Mouse (Mus musculus) liver, embryonic 12.5 days (tissue): Measurements from ENCODE around the gene Arhgef7. TPM values are rescaled to one million over a fixed set of nuclear protein-coding genes. Genes with fewer than 3 reads are reported as not detected.
A peak's percentile ranks its signal among the peaks of the same experiment; 100 is the strongest.
"Not testable (repeated sequence)": the region's sequence is repeated elsewhere in the genome, so short reads cannot be mapped to it uniquely, and the experiment has no call there.

Experiments used
- ATAC-seq: fragments of 200-750 bp; cut with Nextera tagmentation; 2 replicates; pipeline ENCODE4 v1.8.0; 2017; ENCODE audit warnings: moderate number of reproducible peaks, mild to moderate bottlenecking, moderate library complexity
- H3K27ac ChIP-seq: fragments of 300-500 bp; sonication (generic); 2 replicates; pipeline ENCODE4 v1.5.1; 2016; ENCODE audit warnings: mild to moderate bottlenecking
- H3K27me3 ChIP-seq: fragments of 300-500 bp; sonication (generic); replicated peaks from 2 replicates; pipeline ENCODE4 v1.6.1; 2016; ENCODE audit warnings: mild to moderate bottlenecking, moderate library complexity
- H3K36me3 ChIP-seq: fragments of 300-500 bp; sonication (generic); 2 replicates; pipeline ENCODE4 v1.6.1; 2016; ENCODE audit warnings: mild to moderate bottlenecking, moderate library complexity
- H3K4me1 ChIP-seq: fragments of 300-500 bp; sonication (generic); 2 replicates; pipeline ENCODE4 v1.6.1; 2016
- H3K4me2 ChIP-seq: fragments of 300-500 bp; sonication (generic); 2 replicates; pipeline ENCODE4 v1.6.1; 2016; ENCODE audit warnings: mild to moderate bottlenecking, moderate library complexity
- H3K4me3 ChIP-seq: fragments of 300-500 bp; sonication (generic); 2 replicates; pipeline ENCODE4 v1.5.1; 2016; ENCODE audit warnings: mild to moderate bottlenecking, moderate library complexity
- H3K9ac ChIP-seq: fragments of 300-500 bp; sonication (generic); 2 replicates; pipeline ENCODE4 v1.6.1; 2016; ENCODE audit warnings: mild to moderate bottlenecking, moderate library complexity
- H3K9me3 ChIP-seq: fragments of 300-500 bp; sonication (generic); replicated peaks from 2 replicates; pipeline ENCODE4 v1.6.1; 2016; ENCODE audit warnings: mild to moderate bottlenecking, moderate library complexity
- WGBS: fragments of 180-500 bp; shearing (Covaris S2); methylation state at CpG from one replicate; pipeline ENCODE4 v1.1.7; 2016; ENCODE audit not compliant: insufficient replicate concordance; 5-methylcytosine and 5-hydroxymethylcytosine counted together
- polyA plus RNA-seq: library from polyadenylated mRNA; unstranded; fragments of >200 nt; fragmentation: Nextera tagmentation; extraction: Ambion mirVana; gene quantifications from 2 replicates; pipeline ENCODE4 v1.2.1, GENCODE M21; 2016

Gene Arhgef7
- polyA plus RNA-seq, 1 experiment from 2014 or later: 19.5 TPM

GRCm38 (mm10) chr8:11831174-11831573, 103.7 kb downstream of the Arhgef7 start:
- Histone ChIP-seq H3K9me3 (no peaks in the 10 kb centered on the region), H3K4me1 (peaks cover 6% of the 10 kb centered on the region; the same call in 1 of the 2 replicates), H3K9ac (no peak overlapping the region), H3K4me2 (no peak overlapping the region), H3K4me3 (no peak overlapping the region), H3K27ac (peak overlapping the region; percentile 22; the same call in 1 of the 2 replicates), H3K27me3 (no peaks in the 10 kb centered on the region), H3K36me3 (peaks cover 75% of the 10 kb centered on the region)
- WGBS: 71% methylated on average over 10 of the region's 10 CpGs
- ATAC-seq: no peak

GRCm38 (mm10) chr8:11831939-11832338, 104.4 kb downstream of the Arhgef7 start:
- H3K36me3 ChIP-seq: peaks cover 69% of the 10 kb centered on the region
- no peak overlapping the region for H3K4me2 ChIP-seq
- no peaks in the 10 kb centered on the region for H3K27me3 ChIP-seq
- H3K9me3 ChIP-seq: no peaks in the 10 kb centered on the region
- no peak overlapping the region for H3K4me3 ChIP-seq
- WGBS: 35% methylated on average over 5 of the region's 5 CpGs
- H3K4me1 ChIP-seq: peaks cover 6% of the 10 kb centered on the region; the same call in 1 of the 2 replicates
- no peak overlapping the region for H3K27ac ChIP-seq
- no peak for ATAC-seq
- no peak overlapping the region for H3K9ac ChIP-seq

GRCm38 (mm10) chr8:11833157-11833556, 105.6 kb downstream of the Arhgef7 start:
- Histone ChIP-seq H3K36me3 (peaks cover 61% of the 10 kb centered on the region), H3K27ac (no peak overlapping the region), H3K4me2 (no peak overlapping the region), H3K9ac (no peak overlapping the region), H3K4me3 (no peak overlapping the region), H3K27me3 (no peaks in the 10 kb centered on the region), H3K9me3 (no peaks in the 10 kb centered on the region), H3K4me1 (peaks cover 6% of the 10 kb centered on the region; the same call in 1 of the 2 replicates)
- no peak for ATAC-seq
- 80% methylated on average over 4 of the region's 4 CpGs for WGBS

GRCm38 (mm10) chr8:11834200-11834599, 106.7 kb downstream of the Arhgef7 start:
- Histone ChIP-seq H3K4me2 (no peak overlapping the region), H3K9me3 (no peaks in the 10 kb centered on the region), H3K27ac (no peak overlapping the region), H3K27me3 (no peaks in the 10 kb centered on the region), H3K4me1 (peaks cover 6% of the 10 kb centered on the region; the same call in 1 of the 2 replicates), H3K4me3 (no peak overlapping the region), H3K9ac (no peak overlapping the region), H3K36me3 (peaks cover 51% of the 10 kb centered on the region)
- ATAC-seq: no peak
- 85% methylated on average over 5 of the region's 5 CpGs for WGBS

GRCm38 (mm10) chr8:11834691-11835090, 107.2 kb downstream of the Arhgef7 start:
- Histone ChIP-seq H3K4me1 (peaks cover 6% of the 10 kb centered on the region; the same call in 1 of the 2 replicates), H3K27me3 (no peaks in the 10 kb centered on the region), H3K4me2 (no peak overlapping the region), H3K36me3 (peaks cover 48% of the 10 kb centered on the region), H3K9ac (no peak overlapping the region), H3K27ac (no peak overlapping the region), H3K9me3 (no peaks in the 10 kb centered on the region), H3K4me3 (no peak overlapping the region)
- 78% methylated on average over 16 of the region's 16 CpGs for WGBS
- ATAC-seq: no peak

GRCm38 (mm10) chr8:11840174-11840573, 112.7 kb downstream of the Arhgef7 start, which contains the start of gene Tex29:
Gene Tex29, plus strand, starts transcription at chr8:11840474.
- H3K27me3 ChIP-seq: no peaks in the 10 kb centered on the region
- no peak within 1 kb of the TSS for H3K4me2 ChIP-seq
- ATAC-seq: no peak
- H3K27ac ChIP-seq: no peak within 1 kb of the TSS
- no peak within 1 kb of the TSS for H3K4me3 ChIP-seq
- no peaks in the 10 kb centered on the region for H3K9me3 ChIP-seq
- peaks cover 2% of the 10 kb centered on the region for H3K36me3 ChIP-seq
- no peaks in the 10 kb centered on the region for H3K4me1 ChIP-seq
- WGBS: 66% methylated on average over 5 of the region's 5 CpGs
- H3K9ac ChIP-seq: no peak within 1 kb of the TSS

- Histone ChIP-seq H3K9ac (no peak overlapping the region), H3K27me3 (no peaks in the 10 kb centered on the region), H3K36me3 (no peaks in the 10 kb centered on the region), H3K4me3 (no peak overlapping the region), H3K4me1 (no peaks in the 10 kb centered on the region), H3K27ac (no peak overlapping the region), H3K9me3 (no peaks in the 10 kb centered on the region), H3K4me2 (no peak overlapping the region)
- ATAC-seq: no peak
- 48% methylated on average over 8 of the region's 8 CpGs for WGBS
Measured at GRCm38 (mm10) chr8:11841571-11841970, 114.0 kb downstream of the Arhgef7 start.

GRCm38 (mm10) chr8:11842757-11843156, 115.2 kb downstream of the Arhgef7 start:
- H3K27me3 ChIP-seq: no peaks in the 10 kb centered on the region
- WGBS: 70% methylated on average over 8 of the region's 8 CpGs
- no peak for ATAC-seq

GRCm38 (mm10) chr8:11843677-11844315, 116.3 kb downstream of the Arhgef7 start:
- H3K27me3 ChIP-seq: no peaks in the 10 kb centered on the region
- no peak overlapping the region for H3K9ac ChIP-seq
- no peaks in the 10 kb centered on the region for H3K36me3 ChIP-seq
- H3K9me3 ChIP-seq: no peaks in the 10 kb centered on the region
- H3K4me1 ChIP-seq: no peaks in the 10 kb centered on the region
- ATAC-seq: no peak
- 72% methylated on average over 13 of the region's 13 CpGs for WGBS
- no peak overlapping the region for H3K27ac ChIP-seq
- no peak overlapping the region for H3K4me3 ChIP-seq
- H3K4me2 ChIP-seq: no peak overlapping the region

More at GRCm38 (mm10) chr8:11842757-11843156, 115.2 kb downstream of the Arhgef7 start:
- Histone ChIP-seq H3K9ac (no peak overlapping the region), H3K9me3 (no peaks in the 10 kb centered on the region), H3K4me3 (no peak overlapping the region), H3K36me3 (no peaks in the 10 kb centered on the region), H3K4me2 (no peak overlapping the region), H3K27ac (no peak overlapping the region), H3K4me1 (no peaks in the 10 kb centered on the region)

- Histone ChIP-seq H3K4me1 (no peaks in the 10 kb centered on the region), H3K9me3 (no peaks in the 10 kb centered on the region), H3K27ac (no peak overlapping the region), H3K9ac (no peak overlapping the region), H3K36me3 (no peaks in the 10 kb centered on the region), H3K4me3 (no peak overlapping the region), H3K4me2 (no peak overlapping the region), H3K27me3 (no peaks in the 10 kb centered on the region)
- WGBS: 74% methylated on average over 7 of the region's 7 CpGs
- no peak for ATAC-seq
Measured at GRCm38 (mm10) chr8:11844316-11844685, 116.8 kb downstream of the Arhgef7 start.

- H3K27ac ChIP-seq: no peak overlapping the region
- H3K9me3 ChIP-seq: no peaks in the 10 kb centered on the region
- H3K4me2 ChIP-seq: no peak overlapping the region
- H3K36me3 ChIP-seq: no peaks in the 10 kb centered on the region
- H3K4me1 ChIP-seq: no peaks in the 10 kb centered on the region
- 75% methylated on average over 6 of the region's 6 CpGs for WGBS
- no peaks in the 10 kb centered on the region for H3K27me3 ChIP-seq
- H3K9ac ChIP-seq: no peak overlapping the region
- ATAC-seq: no peak
- no peak overlapping the region for H3K4me3 ChIP-seq
Measured at GRCm38 (mm10) chr8:11846807-11847206, 119.3 kb downstream of the Arhgef7 start.

GRCm38 (mm10) chr8:11867832-11868231, 140.3 kb downstream of the Arhgef7 start:
- no peaks in the 10 kb centered on the region for H3K27me3 ChIP-seq
- no peak overlapping the region for H3K4me3 ChIP-seq
- no peaks in the 10 kb centered on the region for H3K36me3 ChIP-seq

GRCm38 (mm10) chr8:11874227-11874626, 146.7 kb downstream of the Arhgef7 start:
- not testable (repeated sequence) for ATAC-seq, H3K4me3 ChIP-seq, H3K36me3 ChIP-seq, H3K9ac ChIP-seq, H3K4me1 ChIP-seq, H3K27ac ChIP-seq, H3K4me2 ChIP-seq, H3K9me3 ChIP-seq, H3K27me3 ChIP-seq
- 79% methylated on average over 6 of the region's 6 CpGs for WGBS

More at GRCm38 (mm10) chr8:11867832-11868231, 140.3 kb downstream of the Arhgef7 start:
- Histone ChIP-seq H3K9me3 (peaks cover 10% of the 10 kb centered on the region; the same call in 1 of the 2 replicates), H3K27ac (no peak overlapping the region), H3K9ac (no peak overlapping the region), H3K4me2 (no peak overlapping the region), H3K4me1 (no peaks in the 10 kb centered on the region)
- no peak for ATAC-seq
